Mouse (Mus musculus) hindbrain, embryonic 13.5 days (tissue): ENCODE results near the gene Sh3pxd2a. TPM values are rescaled to one million over a fixed set of nuclear protein-coding genes. Genes with fewer than 3 reads are reported as not detected.

Source experiments
- ATAC-seq: fragments of 200-750 bp; cut with Nextera tagmentation; 2 replicates; pipeline ENCODE4 v1.8.0; 2017; ENCODE audit warnings: moderate TSS enrichment; ENCODE audit not compliant: low FRiP score
- H3K27ac ChIP-seq: fragments of 300-500 bp; sonication (generic); 2 replicates; pipeline ENCODE4 v1.5.1; 2015; ENCODE audit warnings: inconsistent platforms, mild to moderate bottlenecking, moderate library complexity
- H3K27me3 ChIP-seq: fragments of 300-500 bp; sonication (generic); 2 replicates; pipeline ENCODE4 v1.6.1; 2015; ENCODE audit warnings: mild to moderate bottlenecking, inconsistent platforms
- H3K36me3 ChIP-seq: fragments of 300-500 bp; sonication (generic); 2 replicates; pipeline ENCODE4 v1.6.1; 2015; ENCODE audit warnings: mild to moderate bottlenecking, inconsistent platforms
- H3K4me1 ChIP-seq: fragments of 300-500 bp; sonication (generic); replicated peaks from 2 replicates; pipeline ENCODE4 v1.6.1; 2015; ENCODE audit warnings: inconsistent platforms
- H3K4me2 ChIP-seq: fragments of 300-500 bp; sonication (generic); 2 replicates; pipeline ENCODE4 v1.6.1; 2015; ENCODE audit warnings: inconsistent platforms, mild to moderate bottlenecking, moderate library complexity
- H3K4me3 ChIP-seq: fragments of 300-500 bp; sonication (generic); 2 replicates; pipeline ENCODE4 v1.5.1; 2015; ENCODE audit warnings: mild to moderate bottlenecking, inconsistent platforms
- H3K9ac ChIP-seq: fragments of 300-500 bp; sonication (generic); 2 replicates; pipeline ENCODE4 v1.6.1; 2015; ENCODE audit warnings: mild to moderate bottlenecking, inconsistent platforms
- H3K9me3 ChIP-seq: fragments of 300-500 bp; sonication (generic); 2 replicates; pipeline ENCODE4 v1.6.1; 2016; ENCODE audit warnings: inconsistent platforms
- WGBS: fragments of 180-500 bp; shearing (Covaris S2); methylation state at CpG from one replicate; pipeline ENCODE4 v1.1.7; 2015; 5-methylcytosine and 5-hydroxymethylcytosine counted together
- polyA plus RNA-seq: library from polyadenylated mRNA; unstranded; fragments of >200 nt; fragmentation: Nextera tagmentation; extraction: Ambion mirVana; gene quantifications from 2 replicates; pipeline ENCODE4 v1.2.1, GENCODE M21; 2015

The Sh3pxd2a gene
- polyA plus RNA-seq, 1 experiment from 2014 or later: 2.1 TPM

DNA sequence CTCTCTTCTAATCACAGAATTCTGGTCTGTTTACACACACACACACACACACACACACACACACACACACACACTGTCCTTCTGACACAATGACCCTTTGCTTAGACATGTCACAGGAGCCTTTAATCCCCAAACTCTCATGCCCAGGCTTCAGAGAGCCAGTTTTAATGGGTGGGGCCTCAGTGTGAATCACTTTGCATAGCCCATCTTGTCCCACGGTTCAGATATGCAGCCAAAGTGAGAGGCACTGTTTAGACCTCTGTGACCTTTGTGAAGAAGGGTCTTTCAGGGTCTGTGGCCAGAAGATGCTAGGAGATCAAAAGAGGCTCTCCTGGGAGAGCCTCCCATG is 148.3 kb downstream of the Sh3pxd2a start:
- Histone ChIP-seq H3K27ac (no peak overlapping the region), H3K9me3 (no peaks in the 10 kb centered on the region), H3K4me2 (no peak overlapping the region), H3K4me3 (no peak overlapping the region), H3K9ac (no peak overlapping the region), H3K27me3 (peaks cover 17% of the 10 kb centered on the region; the same call in 1 of the 2 replicates), H3K36me3 (no peaks in the 10 kb centered on the region), H3K4me1 (peaks cover 89% of the 10 kb centered on the region)
- WGBS: 12% methylated on average over 1 of the region's 1 CpGs
- no peak for ATAC-seq

- Histone ChIP-seq H3K27ac (no peak overlapping the region), H3K9ac (0 out of 2 replicates have a peak overlapping the region, but pooled peaks have one; percentile 13), H3K9me3 (no peaks in the 10 kb centered on the region), H3K4me3 (no peak overlapping the region), H3K27me3 (peaks cover 17% of the 10 kb centered on the region; the same call in 1 of the 2 replicates), H3K36me3 (no peaks in the 10 kb centered on the region), H3K4me1 (peaks cover 83% of the 10 kb centered on the region), H3K4me2 (peak overlapping the region; percentile 51)
- WGBS: 60% methylated on average over 14 of the region's 14 CpGs
- ATAC-seq: no peak
Measured at GRCm38 (mm10) chr19:47315091-47315916, 148.9 kb downstream of the Sh3pxd2a start.

DNA sequence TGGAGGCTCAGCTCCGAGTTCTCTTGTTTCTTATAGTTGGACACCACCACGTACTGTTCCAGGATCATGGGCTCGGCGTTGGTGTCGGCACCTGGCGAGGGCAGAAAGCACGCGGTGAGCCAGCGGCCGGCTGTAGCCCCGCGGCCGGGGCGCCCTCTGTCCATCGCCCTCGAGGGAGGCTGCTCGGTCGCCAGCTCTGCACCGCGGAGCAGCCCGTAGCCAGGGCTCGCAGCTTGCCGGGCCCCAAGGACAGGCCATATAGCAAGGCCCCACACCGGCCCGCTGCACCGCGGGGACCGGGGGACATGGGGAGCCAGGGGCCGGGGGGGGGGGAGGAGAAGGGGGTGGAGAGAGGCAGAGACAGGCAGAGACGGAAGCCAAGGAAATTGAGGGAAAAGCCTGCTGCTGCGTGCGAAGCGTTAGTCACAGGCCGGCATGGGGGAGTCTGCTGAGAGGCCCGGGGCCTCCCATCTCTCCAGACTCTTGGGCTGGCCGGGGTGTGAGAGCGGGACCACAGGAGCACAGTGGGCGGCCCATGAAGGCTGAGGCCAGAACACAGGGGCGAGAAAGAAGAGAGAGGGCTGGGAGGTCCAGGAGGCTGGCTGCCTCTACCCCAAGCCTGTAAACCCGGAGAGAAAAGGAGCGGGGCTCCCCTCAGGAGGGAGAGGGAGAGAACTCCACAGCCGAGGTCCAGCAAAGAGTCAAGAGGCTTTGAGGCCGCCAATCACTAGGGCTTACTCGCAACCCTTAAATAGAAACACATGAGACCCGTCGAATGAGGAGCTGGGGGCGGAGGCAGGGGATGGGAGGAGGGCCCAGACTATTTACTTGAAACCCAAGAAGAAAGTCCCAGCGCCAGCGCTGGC is 149.9 kb downstream of the Sh3pxd2a start:
- 2% methylated on average over 46 of the region's 49 CpGs for WGBS
- Histone ChIP-seq H3K27me3 (peaks cover 17% of the 10 kb centered on the region; the same call in 1 of the 2 replicates), H3K9me3 (no peaks in the 10 kb centered on the region), H3K4me2 (peak overlapping the region; percentile 51), H3K4me1 (peaks cover 73% of the 10 kb centered on the region), H3K27ac (peak overlapping the region; percentile 56), H3K36me3 (no peaks in the 10 kb centered on the region), H3K4me3 (peak overlapping the region; percentile 25), H3K9ac (peak overlapping the region; percentile 66)
- peak; percentile 29; the same call in 1 of the 2 replicates for ATAC-seq

DNA sequence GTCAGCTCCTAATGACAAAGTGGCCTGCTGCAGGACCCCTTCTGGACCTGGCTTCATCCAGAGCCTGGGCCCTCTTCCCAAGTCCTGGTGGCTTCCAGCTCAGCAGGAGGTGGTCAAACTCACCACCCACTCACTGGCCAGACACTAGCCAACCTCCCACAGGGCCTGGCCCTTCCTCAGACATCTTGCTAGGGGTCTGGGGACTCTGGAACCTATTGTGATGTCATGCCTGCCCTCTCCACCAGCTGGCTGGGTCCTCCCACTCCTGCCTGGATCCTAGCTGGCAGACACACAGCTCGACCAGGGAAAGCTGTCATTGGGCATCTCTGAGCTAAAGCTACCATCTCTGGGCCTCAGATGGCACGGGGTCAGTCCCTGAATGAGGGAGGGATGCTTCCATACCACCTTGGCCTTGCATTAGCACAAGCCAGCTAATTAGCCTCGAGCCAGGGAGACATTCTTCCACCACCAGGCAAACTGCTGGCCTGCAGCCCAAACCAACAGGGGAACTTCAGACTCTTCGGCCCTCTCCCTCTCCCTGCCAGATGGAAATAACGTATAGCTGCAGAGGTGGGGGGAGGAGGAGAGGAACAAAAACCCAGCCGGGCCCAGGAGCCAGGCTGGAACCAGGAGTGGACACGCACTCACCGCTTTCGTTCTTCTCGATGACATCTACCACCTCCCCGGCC is 150.7 kb downstream of the Sh3pxd2a start:
- H3K9ac ChIP-seq: peak overlapping the region; percentile 66
- WGBS: 11% methylated on average over 11 of the region's 11 CpGs
- H3K4me1 ChIP-seq: peaks cover 68% of the 10 kb centered on the region
- peaks cover 15% of the 10 kb centered on the region; the same call in 1 of the 2 replicates for H3K27me3 ChIP-seq
- ATAC-seq: peak; percentile 33; the same call in 1 of the 2 replicates
- peak overlapping the region; percentile 56 for H3K27ac ChIP-seq
- peak overlapping the region; percentile 51 for H3K4me2 ChIP-seq
- peak overlapping the region; percentile 25 for H3K4me3 ChIP-seq
- no peaks in the 10 kb centered on the region for H3K36me3 ChIP-seq
- no peaks in the 10 kb centered on the region for H3K9me3 ChIP-seq

GRCm38 (mm10) chr19:47311162-47311561 is 153.0 kb downstream of the Sh3pxd2a start:
- Histone ChIP-seq H3K4me3 (no peak overlapping the region), H3K4me2 (no peak overlapping the region), H3K36me3 (no peaks in the 10 kb centered on the region), H3K9ac (no peak overlapping the region), H3K4me1 (peaks cover 44% of the 10 kb centered on the region), H3K9me3 (no peaks in the 10 kb centered on the region), H3K27me3 (peaks cover 11% of the 10 kb centered on the region; the same call in 1 of the 2 replicates), H3K27ac (no peak overlapping the region)
- WGBS: 90% methylated on average over 4 of the region's 4 CpGs
- ATAC-seq: no peak

DNA sequence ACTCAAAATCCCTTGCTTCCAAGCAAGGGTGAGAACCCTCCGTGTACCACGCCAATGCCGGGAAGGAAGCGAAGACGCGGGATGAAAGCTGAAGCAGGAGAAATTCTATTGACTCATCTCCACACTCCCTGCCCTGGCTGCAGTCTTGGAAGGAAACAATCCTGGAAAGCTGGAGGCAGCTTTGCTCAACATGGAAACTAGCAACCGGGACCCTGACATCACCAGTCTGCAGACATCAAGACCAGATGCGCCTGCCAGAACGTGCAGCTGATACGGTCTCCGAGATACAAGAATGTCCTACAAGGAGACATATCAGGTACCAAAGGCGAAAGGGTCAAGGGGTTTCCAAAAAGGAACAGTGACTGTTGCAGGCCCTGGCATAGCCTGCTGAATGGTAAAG is 154.4 kb downstream of the Sh3pxd2a start:
- no peak overlapping the region for H3K4me3 ChIP-seq
- H3K27ac ChIP-seq: no peak overlapping the region
- peaks cover 34% of the 10 kb centered on the region for H3K4me1 ChIP-seq
- no peaks in the 10 kb centered on the region for H3K36me3 ChIP-seq
- H3K9ac ChIP-seq: no peak overlapping the region
- ATAC-seq: no peak
- 95% methylated on average over 12 of the region's 12 CpGs for WGBS
- H3K9me3 ChIP-seq: no peaks in the 10 kb centered on the region
- H3K4me2 ChIP-seq: no peak overlapping the region
- peaks cover 8% of the 10 kb centered on the region; the same call in 1 of the 2 replicates for H3K27me3 ChIP-seq

DNA sequence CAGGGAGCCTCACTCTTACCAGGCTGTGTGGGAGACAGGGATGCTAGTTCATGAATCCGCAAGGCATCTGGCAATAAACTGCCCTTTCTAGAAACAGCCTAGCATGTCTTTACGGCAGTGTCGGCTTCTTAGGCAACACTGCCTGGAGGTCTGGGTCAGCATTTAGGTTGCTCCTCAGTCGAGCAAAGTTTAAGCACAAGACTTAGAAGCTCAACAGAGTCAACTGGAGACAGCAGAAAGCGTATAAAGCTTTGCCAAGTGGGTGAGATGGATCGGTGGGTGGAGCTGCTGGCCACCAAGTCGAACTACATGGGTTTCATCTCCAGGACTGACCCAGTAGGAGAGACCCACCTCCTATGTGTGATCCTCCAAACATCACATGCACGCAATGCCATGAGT is 157.3 kb downstream of the Sh3pxd2a start:
- Histone ChIP-seq H3K27ac (no peak overlapping the region), H3K4me1 (peaks cover 17% of the 10 kb centered on the region)
- ATAC-seq: no peak

GRCm38 (mm10) chr19:47306128-47306916 is 157.9 kb downstream of the Sh3pxd2a start:
- H3K4me3 ChIP-seq: no peak overlapping the region
- ATAC-seq: no peak
- WGBS: 90% methylated on average over 14 of the region's 14 CpGs
- no peak overlapping the region for H3K4me2 ChIP-seq
- H3K4me1 ChIP-seq: peaks cover 17% of the 10 kb centered on the region
- no peaks in the 10 kb centered on the region for H3K36me3 ChIP-seq
- no peak overlapping the region for H3K9ac ChIP-seq
- H3K27me3 ChIP-seq: 0 out of 2 replicates have a peak, but pooled peaks cover 4% of the 10 kb centered on the region
- H3K9me3 ChIP-seq: no peaks in the 10 kb centered on the region
- H3K27ac ChIP-seq: no peak overlapping the region

More for the DNA sequence above, 157.3 kb downstream of the Sh3pxd2a start:
- Histone ChIP-seq H3K4me2 (no peak overlapping the region), H3K27me3 (0 out of 2 replicates have a peak, but pooled peaks cover 4% of the 10 kb centered on the region), H3K9me3 (no peaks in the 10 kb centered on the region), H3K9ac (no peak overlapping the region), H3K36me3 (no peaks in the 10 kb centered on the region), H3K4me3 (no peak overlapping the region)
- WGBS: 91% methylated on average over 8 of the region's 8 CpGs

DNA sequence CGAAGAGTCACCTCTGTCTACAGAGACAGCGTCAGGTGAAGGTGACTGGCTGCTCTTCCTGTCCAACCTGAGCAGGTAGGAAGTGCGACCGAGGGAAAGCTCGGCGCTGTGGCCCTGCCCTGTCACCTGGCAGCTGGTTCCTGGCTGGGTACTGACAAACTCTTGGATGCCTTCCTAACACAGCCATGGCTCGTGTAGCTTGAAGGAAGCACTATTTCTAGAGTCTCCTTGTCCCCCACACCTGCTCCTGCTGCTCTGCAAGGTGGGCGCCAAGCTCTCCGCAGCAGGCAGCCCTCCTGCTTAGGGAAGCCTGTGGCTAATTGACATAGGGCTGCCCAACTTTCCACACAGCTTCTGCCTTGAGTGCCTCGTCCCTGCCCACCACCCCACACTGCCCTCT is 158.8 kb downstream of the Sh3pxd2a start:
- no peak overlapping the region for H3K4me2 ChIP-seq
- 90% methylated on average over 10 of the region's 10 CpGs for WGBS

GRCm38 (mm10) chr19:47304170-47304745 is 159.9 kb downstream of the Sh3pxd2a start:
- Histone ChIP-seq H3K27me3 (0 out of 2 replicates have a peak, but pooled peaks cover 4% of the 10 kb centered on the region), H3K4me2 (no peak overlapping the region), H3K36me3 (no peaks in the 10 kb centered on the region), H3K9me3 (no peaks in the 10 kb centered on the region), H3K4me3 (no peak overlapping the region), H3K4me1 (peaks cover 24% of the 10 kb centered on the region), H3K27ac (no peak overlapping the region), H3K9ac (no peak overlapping the region)
- WGBS: 85% methylated on average over 5 of the region's 5 CpGs
- no peak for ATAC-seq

More for the DNA sequence above, 158.8 kb downstream of the Sh3pxd2a start:
- no peak for ATAC-seq
- Histone ChIP-seq H3K9me3 (no peaks in the 10 kb centered on the region), H3K4me3 (no peak overlapping the region), H3K9ac (no peak overlapping the region), H3K36me3 (no peaks in the 10 kb centered on the region), H3K27ac (no peak overlapping the region), H3K4me1 (peaks cover 24% of the 10 kb centered on the region), H3K27me3 (0 out of 2 replicates have a peak, but pooled peaks cover 4% of the 10 kb centered on the region)

GRCm38 (mm10) chr19:47303128-47303527 is 161.1 kb downstream of the Sh3pxd2a start:
- no peak overlapping the region for H3K4me2 ChIP-seq
- no peaks in the 10 kb centered on the region for H3K9me3 ChIP-seq
- no peak overlapping the region for H3K4me3 ChIP-seq
- no peak overlapping the region for H3K27ac ChIP-seq
- no peaks in the 10 kb centered on the region for H3K36me3 ChIP-seq
- peaks cover 27% of the 10 kb centered on the region for H3K4me1 ChIP-seq
- WGBS: 77% methylated on average over 10 of the region's 10 CpGs
- H3K27me3 ChIP-seq: 0 out of 2 replicates have a peak, but pooled peaks cover 4% of the 10 kb centered on the region
- H3K9ac ChIP-seq: no peak overlapping the region
- no peak for ATAC-seq
